In genomic region chr11:94597319-94597718, GRCm38 (mm10) we compare ENCODE assay signal across 12 mouse cellular contexts. TPM values are rescaled to one million over a fixed set of nuclear protein-coding genes. Genes with fewer than 3 reads are reported as not detected.
DNase-seq lines count a peak whose midpoint lies in the region; ATAC-seq lines count a peak whose summit lies in the region.
"Had no signal": no experiment of that assay in that cellular context is flagged by ENCODE, and none has a peak within 500 bp of the region (broad histone marks: within the 10 kb centered on the region; RNA-seq: fewer than 3 reads in every experiment).

No protein-coding gene starts in this region.

- no peaks in the 10 kb centered on the region for H3K9me3 ChIP-seq in heart, embryonic 11.5 days (replicated peaks; ENCODE audit: control insufficient read depth, low read length)
- H3K9me3 ChIP-seq: lung, embryonic 15.5 days; stomach, embryonic 15.5 days had no signal

- peak; percentile 67 to 72 for DNase-seq in heart, adult 18-20 months
- peak; percentile 33 for DNase-seq in ovary, postnatal 36 days (ENCODE audit: low spot score)
- no peak for DNase-seq in ovary, postnatal 10 days (ENCODE audit: low spot score)
- DNase-seq in adrenal gland, postnatal 25 days: peak; percentile 92
- DNase-seq in large intestine, adult 2 months (ENCODE audit: low read depth, low spot score): peak; percentile 92
- no peak for DNase-seq in thymus, postnatal 36 days
- no peak for DNase-seq in spleen, postnatal 10 days (ENCODE audit: low spot score in 2 of 2)
- DNase-seq: cerebellum, postnatal 36 days had no signal

- no peak overlapping the region for H3K4me3 ChIP-seq in heart, embryonic 11.5 days (ENCODE audit: low read depth, low read length)
- H3K4me3 ChIP-seq: lung, embryonic 15.5 days; stomach, embryonic 15.5 days had no signal

- 89% methylated on average over 4 of the region's 4 CpGs for WGBS in heart, embryonic 11.5 days (ENCODE audit: insufficient replicate concordance)
- 14% methylated on average over 4 of the region's 4 CpGs for WGBS in large intestine, adult 2 months

- no peak overlapping the region for H3K4me2 ChIP-seq in heart, embryonic 11.5 days
- H3K4me2 ChIP-seq: lung, embryonic 15.5 days; stomach, embryonic 15.5 days had no signal

- no peaks in the 10 kb centered on the region for H3K27me3 ChIP-seq in heart, embryonic 11.5 days (ENCODE audit: control insufficient read depth, insufficient read depth, low read length)
- H3K27me3 ChIP-seq: lung, embryonic 15.5 days; stomach, embryonic 15.5 days had no signal

- H3K36me3 ChIP-seq in heart, embryonic 11.5 days (ENCODE audit: control insufficient read depth, insufficient read depth, low read length): no peaks in the 10 kb centered on the region
- H3K36me3 ChIP-seq: lung, embryonic 15.5 days; stomach, embryonic 15.5 days had no signal

- H3K4me1 ChIP-seq in heart, embryonic 11.5 days (ENCODE audit: control insufficient read depth, insufficient read depth, low read length): peaks cover 8% of the 10 kb centered on the region; the same call in 1 of the 2 replicates

- no peak overlapping the region for H3K9ac ChIP-seq in heart, embryonic 11.5 days (ENCODE audit: low read depth, low read length)
- H3K9ac ChIP-seq: lung, embryonic 15.5 days; stomach, embryonic 15.5 days had no signal

- no peak for ATAC-seq in heart, embryonic 11.5 days (replicated peaks; ENCODE audit: insufficient number of reproducible peaks, low FRiP score, low TSS enrichment)

- H3K27ac ChIP-seq in heart, embryonic 11.5 days (ENCODE audit: low read depth, low read length): no peak overlapping the region
- H3K27ac ChIP-seq: lung, embryonic 15.5 days; stomach, embryonic 15.5 days had no signal

RNA-seq across cellular contexts. Expression of gene Acsf2, which starts 4.4 kb away (rescaled TPM):
- total RNA-seq in heart, adult 18-20 months (2021): 10 to 100 TPM; 30.4 to 33.5 TPM
- polyA plus RNA-seq in heart, embryonic 11.5 days (2014; fragmentation: Nextera tagmentation; extraction: Ambion mirVana): 4.3 and 4.7 TPM in 2 replicates
- total RNA-seq in adrenal gland, postnatal 25 days (2021): 120 and 121 TPM in 2 replicates
- polyA plus RNA-seq in large intestine, adult 2 months (2012; rRNA removed): 19.8 and 31.8 TPM in 2 replicates

RNA-seq across cellular contexts. Expression of gene Lrrc59, which starts 32.2 kb away (rescaled TPM):
- total RNA-seq in heart, adult 18-20 months (2021): 10 to 100 TPM; 32.0 to 32.6 TPM
- 137 and 170 TPM in 2 replicates for polyA plus RNA-seq in heart, embryonic 11.5 days (2014; fragmentation: Nextera tagmentation; extraction: Ambion mirVana)
- total RNA-seq in adrenal gland, postnatal 25 days (2021): 90.9 and 112 TPM in 2 replicates
- 165 and 204 TPM in 2 replicates for polyA plus RNA-seq in large intestine, adult 2 months (2012; rRNA removed)

RNA-seq across cellular contexts. Expression of gene Chad, which starts 32.5 kb away (rescaled TPM):
- 1 to 10 TPM; 1.4 to 3.2 TPM for total RNA-seq in heart, adult 18-20 months (2021)
- polyA plus RNA-seq in heart, embryonic 11.5 days (2014; fragmentation: Nextera tagmentation; extraction: Ambion mirVana): 0.21 TPM in 1 of 2 replicates, not detected in the other
- not detected in 2 replicates for total RNA-seq in adrenal gland, postnatal 25 days (2021)
- polyA plus RNA-seq in large intestine, adult 2 months (2012; rRNA removed): 0.63 and 1.1 TPM in 2 replicates
- total RNA-seq: left cerebral cortex, adult 18-20 months had no signal

RNA-seq across cellular contexts. Expression of gene Rsad1, which starts 48.3 kb away (rescaled TPM):
- 10 to 100 TPM in 1 of 2 experiments, 1 to 10 TPM in 1; 8.5 to 10.3 TPM for total RNA-seq in heart, adult 18-20 months (2021)
- polyA plus RNA-seq in heart, embryonic 11.5 days (2014; fragmentation: Nextera tagmentation; extraction: Ambion mirVana): 2.6 and 4.6 TPM in 2 replicates
- total RNA-seq in adrenal gland, postnatal 25 days (2021): 13.1 and 18.3 TPM in 2 replicates
- 2.5 and 6.2 TPM in 2 replicates for polyA plus RNA-seq in large intestine, adult 2 months (2012; rRNA removed)

RNA-seq across cellular contexts. Expression of gene Mrpl27, which starts 56.2 kb away (rescaled TPM):
- total RNA-seq in heart, adult 18-20 months (2021): 10 to 100 TPM; 60.9 to 62.7 TPM
- polyA plus RNA-seq in heart, embryonic 11.5 days (2014; fragmentation: Nextera tagmentation; extraction: Ambion mirVana): 128 and 136 TPM in 2 replicates
- total RNA-seq in adrenal gland, postnatal 25 days (2021): 74.4 and 84.2 TPM in 2 replicates
- polyA plus RNA-seq in large intestine, adult 2 months (2012; rRNA removed): 60.7 and 77.6 TPM in 2 replicates

Comparison
In these comparisons a context has a peak if more than half of its experiments do, and no peak if none do; other contexts are left out.
1. DNase-seq: peak in heart, adult 18-20 months (2 of 2), ovary, postnatal 36 days (single experiment), adrenal gland, postnatal 25 days (single experiment) and large intestine, adult 2 months (single experiment); none in ovary, postnatal 10 days (single experiment), thymus, postnatal 36 days (0 of 2) and spleen, postnatal 10 days (0 of 2).